Mouse (Mus musculus) ES-E14 (cell line): Measurements from ENCODE around the gene Pelo. TPM values are rescaled to one million over a fixed set of nuclear protein-coding genes. Genes with fewer than 3 reads are reported as not detected.

ENCODE experiments used
- DNase-seq: peaks from one replicate; pipeline ENCODE4 v3.0.0-alpha.2; 2013; ENCODE audit warnings: low read depth, low spot score
- H3K27ac ChIP-seq: 2 replicates; pipeline ENCODE4 v1.5.1; 2012; ENCODE audit warnings: low read depth, mild to moderate bottlenecking, low read length, moderate library complexity, mixed read lengths; ENCODE audit not compliant: poor library complexity, insufficient read depth, severe bottlenecking
- H3K36me3 ChIP-seq: 2 replicates; pipeline ENCODE4 v1.6.1; 2012; ENCODE audit warnings: mild to moderate bottlenecking, low read length, moderate library complexity, mixed read lengths; ENCODE audit not compliant: control insufficient read depth, poor library complexity, insufficient read depth, severe bottlenecking
- H3K4me1 ChIP-seq, 2 experiments: fragments of 150-350 bp in 1 of 2; sonication (generic) in 1 of 2; 2 replicates each; pipeline ENCODE4 v1.6.1; 2012; ENCODE audit warnings: low read length in 2 of 2, mild to moderate bottlenecking in 1 of 2, mixed read lengths in 1 of 2; ENCODE audit not compliant: control insufficient read depth in 2 of 2, insufficient read depth in 2 of 2, poor library complexity in 1 of 2
- H3K4me3 ChIP-seq, 2 experiments: fragments of 150-350 bp in 1 of 2; sonication (generic) in 1 of 2; 2 replicates each; pipeline ENCODE4 v1.5.1; 2012; ENCODE audit warnings: low read length in 2 of 2, low read depth in 1 of 2, mild to moderate bottlenecking in 1 of 2, mixed read lengths in 1 of 2; ENCODE audit not compliant: insufficient read depth in 1 of 2, poor library complexity in 1 of 2, severe bottlenecking in 1 of 2
- H3K9ac ChIP-seq: 2 replicates; pipeline ENCODE4 v1.6.1; 2012; ENCODE audit warnings: low read depth, mild to moderate bottlenecking, low read length, mixed read lengths; ENCODE audit not compliant: poor library complexity, insufficient read depth, severe bottlenecking
- H3K9me3 ChIP-seq: fragments of 150-350 bp; sonication (generic); 2 replicates; pipeline ENCODE4 v1.6.1; 2012; ENCODE audit warnings: low read depth, mild to moderate bottlenecking, low read length; ENCODE audit not compliant: control insufficient read depth, insufficient read depth
- CHD2 ChIP-seq: IDR thresholded peaks from 2 replicates; pipeline ENCODE4 v1.6.1; 2014; ENCODE audit warnings: mild to moderate bottlenecking, low read depth, low read length, inconsistent platforms
- HCFC1 ChIP-seq: IDR thresholded peaks from 2 replicates; pipeline ENCODE4 v1.6.1; 2012; ENCODE audit warnings: low read length, inconsistent platforms, borderline replicate concordance; ENCODE audit not compliant: insufficient read depth
- MAFK ChIP-seq: IDR thresholded peaks from 2 replicates; pipeline ENCODE4 v1.6.1; 2014; ENCODE audit warnings: mild to moderate bottlenecking, low read depth, low read length, inconsistent platforms; ENCODE audit not compliant: insufficient read depth
- ZC3H11A ChIP-seq: IDR thresholded peaks from 2 replicates; pipeline ENCODE4 v1.6.1; 2012; ENCODE audit warnings: low read depth, mild to moderate bottlenecking, inconsistent platforms, low read length, borderline replicate concordance
- ZNF384 ChIP-seq: IDR thresholded peaks from 2 replicates; pipeline ENCODE4 v1.6.1; 2012; ENCODE audit warnings: low read depth, low read length, inconsistent platforms
- in situ Hi-C, 2 experiments: fragments of 600-800 bp; cut with MboI; formaldehyde crosslinking; loops; one replicate each; pipeline ENCODE4 v1.15.1; 2025; ENCODE audit warnings: low sequenced_read_pairs in 2 of 2, inconsistent platforms in 1 of 2; ENCODE audit not compliant: unreplicated experiment in 2 of 2
- total RNA-seq: library from RNA; depleted of rRNA; stranded (reverse); fragments of 300-350 nt; gene quantifications from 2 replicates; pipeline ENCODE4 v1.2.3, GENCODE M21; 2012

Pelo gene
- total RNA-seq, 1 experiment: 24.1 TPM

DNA sequence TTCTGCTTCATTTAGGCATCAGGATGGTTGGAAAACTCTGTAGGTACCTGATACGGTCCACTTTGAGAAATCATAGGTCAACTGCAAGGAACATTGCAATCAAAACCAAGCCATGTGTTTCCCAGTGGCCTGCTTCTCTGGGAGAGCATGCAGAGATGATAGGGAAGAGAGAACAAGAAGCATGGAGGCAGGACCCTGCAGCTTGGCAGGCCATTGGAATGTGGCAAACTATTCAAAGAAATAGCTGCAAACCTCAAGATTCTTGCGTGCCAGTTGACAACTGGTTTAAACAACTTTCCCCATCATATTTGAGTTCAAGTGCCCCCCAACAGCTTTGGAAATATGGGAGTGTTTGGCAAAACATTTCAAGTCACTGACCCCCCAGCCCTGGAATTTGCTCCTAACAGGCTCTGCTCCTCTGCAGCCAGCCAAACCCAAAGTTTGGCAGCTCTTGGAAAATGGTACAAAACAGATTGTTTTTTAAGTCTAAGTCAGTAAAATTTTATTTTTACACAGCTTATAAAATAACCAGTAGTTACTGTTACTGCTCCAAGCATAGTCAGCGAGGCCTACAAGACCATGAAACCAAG is 9.9 kb downstream of the Pelo start:
- Histone ChIP-seq H3K4me3 (no peak overlapping the region), H3K9ac (no peak overlapping the region), H3K4me1 (no peaks in the 10 kb centered on the region), H3K9me3 (no peaks in the 10 kb centered on the region), H3K36me3 (no peaks in the 10 kb centered on the region), H3K27ac (no peak overlapping the region)
- no peak for DNase-seq
- no peak for TF ChIP-seq CHD2
- no peak for TF ChIP-seq ZNF384
- TF ChIP-seq MAFK: no peak
- TF ChIP-seq HCFC1: no peak
- TF ChIP-seq ZC3H11A: no peak
- in situ Hi-C loops: no loop called here

GRCm38 (mm10) chr13:115078997-115079685 is 10.8 kb downstream of the Pelo start:
- H3K4me1 ChIP-seq: no peaks in the 10 kb centered on the region
- in situ Hi-C loops: no loop called here
- DNase-seq: no peak

DNA sequence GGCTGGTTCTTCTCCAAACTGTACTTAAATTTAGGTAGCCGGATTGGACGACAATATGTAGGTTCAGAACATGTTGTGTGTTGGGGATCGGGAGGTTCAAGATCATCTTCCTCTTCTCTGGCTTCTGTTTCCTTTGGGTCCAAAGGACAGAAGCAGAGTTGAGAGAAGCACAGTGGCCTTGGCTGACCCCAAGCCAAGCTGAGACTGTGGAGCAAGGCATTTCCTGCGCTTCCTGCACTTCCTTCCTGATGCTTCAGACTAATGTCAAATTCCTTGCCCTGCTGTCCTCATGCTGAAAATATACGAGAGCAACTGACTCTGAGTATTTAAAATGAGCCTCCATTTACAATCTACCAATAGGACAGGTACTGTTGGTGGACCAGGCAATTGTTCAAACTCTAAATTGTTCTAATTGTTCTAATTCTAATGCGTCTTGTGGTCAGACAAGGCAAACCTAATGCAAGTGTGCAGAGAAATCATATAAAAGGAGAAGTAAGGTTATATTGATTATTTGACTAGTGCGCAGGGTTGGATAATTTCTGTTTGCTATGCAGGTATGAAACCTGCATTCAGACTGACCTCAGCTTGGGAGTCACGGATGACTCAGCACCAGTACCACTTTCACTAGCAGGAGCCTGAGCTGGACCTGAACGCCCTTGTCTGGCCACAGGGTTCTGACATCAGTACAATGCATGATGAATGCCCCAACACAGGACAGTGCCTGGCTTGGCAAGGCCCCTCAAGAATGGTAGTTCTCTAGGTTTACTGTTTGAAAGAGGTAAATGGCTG is 12.4 kb downstream of the Pelo start:
- Histone ChIP-seq H3K27ac (no peak overlapping the region), H3K9ac (no peak overlapping the region), H3K36me3 (no peaks in the 10 kb centered on the region), H3K9me3 (no peaks in the 10 kb centered on the region), H3K4me3 (no peak overlapping the region), H3K4me1 (no peaks in the 10 kb centered on the region)
- TF ChIP-seq MAFK (no peak), ZC3H11A (no peak)
- in situ Hi-C loops: no loop called here
- DNase-seq: no peak

More at GRCm38 (mm10) chr13:115078997-115079685, 10.8 kb downstream of the Pelo start:
- Histone ChIP-seq H3K9me3 (no peaks in the 10 kb centered on the region), H3K9ac (no peak overlapping the region), H3K4me3 (no peak overlapping the region), H3K36me3 (no peaks in the 10 kb centered on the region), H3K27ac (no peak overlapping the region)
- TF ChIP-seq HCFC1 (no peak), ZNF384 (no peak), MAFK (no peak), CHD2 (no peak), ZC3H11A (no peak)

DNA sequence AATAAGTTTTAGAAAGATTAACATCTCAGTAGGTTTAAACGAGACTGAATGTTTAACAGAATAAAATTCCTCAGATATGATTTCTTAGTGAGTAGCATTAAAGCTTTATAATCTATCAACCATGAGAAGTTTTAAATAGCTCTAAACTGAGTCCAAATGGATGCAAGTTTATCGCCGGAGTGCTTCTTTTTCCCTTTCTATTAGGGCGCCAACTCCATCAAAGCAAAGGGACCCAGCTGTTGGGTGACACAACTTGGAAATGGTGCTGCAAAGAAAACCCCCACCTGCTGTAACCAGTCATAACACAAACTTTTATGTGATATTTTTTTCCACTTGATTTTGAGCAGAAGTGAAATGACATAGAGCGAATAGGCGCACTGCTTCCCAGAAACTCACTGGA is 17.6 kb downstream of the Pelo start:
- Histone ChIP-seq H3K9ac (no peak overlapping the region), H3K4me3 (no peak overlapping the region), H3K4me1 (no peaks in the 10 kb centered on the region), H3K9me3 (no peaks in the 10 kb centered on the region), H3K36me3 (no peaks in the 10 kb centered on the region), H3K27ac (no peak overlapping the region)
- TF ChIP-seq MAFK: no peak
- TF ChIP-seq CHD2: no peak
- TF ChIP-seq HCFC1: no peak
- no peak for TF ChIP-seq ZNF384
- no peak for TF ChIP-seq ZC3H11A
- DNase-seq: no peak
- in situ Hi-C loops: no loop called here
